Mouse (Mus musculus) ES-E14 (cell line): Measurements from ENCODE around the gene Tulp2. TPM values are rescaled to one million over a fixed set of nuclear protein-coding genes. Genes with fewer than 3 reads are reported as not detected.
A peak's percentile ranks its signal among the peaks of the same experiment; 100 is the strongest.

Experiments used
- DNase-seq: peaks from one replicate; pipeline ENCODE4 v3.0.0-alpha.2; 2013; ENCODE audit warnings: low read depth, low spot score
- H3K27ac ChIP-seq: 2 replicates; pipeline ENCODE4 v1.5.1; 2012; ENCODE audit warnings: low read depth, mild to moderate bottlenecking, low read length, moderate library complexity, mixed read lengths; ENCODE audit not compliant: poor library complexity, insufficient read depth, severe bottlenecking
- H3K36me3 ChIP-seq: 2 replicates; pipeline ENCODE4 v1.6.1; 2012; ENCODE audit warnings: mild to moderate bottlenecking, low read length, moderate library complexity, mixed read lengths; ENCODE audit not compliant: control insufficient read depth, poor library complexity, insufficient read depth, severe bottlenecking
- H3K4me1 ChIP-seq, 2 experiments: fragments of 150-350 bp in 1 of 2; sonication (generic) in 1 of 2; 2 replicates each; pipeline ENCODE4 v1.6.1; 2012; ENCODE audit warnings: low read length in 2 of 2, mild to moderate bottlenecking in 1 of 2, mixed read lengths in 1 of 2; ENCODE audit not compliant: control insufficient read depth in 2 of 2, insufficient read depth in 2 of 2, poor library complexity in 1 of 2
- H3K4me3 ChIP-seq, 2 experiments: fragments of 150-350 bp in 1 of 2; sonication (generic) in 1 of 2; 2 replicates each; pipeline ENCODE4 v1.5.1; 2012; ENCODE audit warnings: low read length in 2 of 2, low read depth in 1 of 2, mild to moderate bottlenecking in 1 of 2, mixed read lengths in 1 of 2; ENCODE audit not compliant: insufficient read depth in 1 of 2, poor library complexity in 1 of 2, severe bottlenecking in 1 of 2
- H3K9ac ChIP-seq: 2 replicates; pipeline ENCODE4 v1.6.1; 2012; ENCODE audit warnings: low read depth, mild to moderate bottlenecking, low read length, mixed read lengths; ENCODE audit not compliant: poor library complexity, insufficient read depth, severe bottlenecking
- H3K9me3 ChIP-seq: fragments of 150-350 bp; sonication (generic); 2 replicates; pipeline ENCODE4 v1.6.1; 2012; ENCODE audit warnings: low read depth, mild to moderate bottlenecking, low read length; ENCODE audit not compliant: control insufficient read depth, insufficient read depth
- CHD2 ChIP-seq: IDR thresholded peaks from 2 replicates; pipeline ENCODE4 v1.6.1; 2014; ENCODE audit warnings: mild to moderate bottlenecking, low read depth, low read length, inconsistent platforms
- HCFC1 ChIP-seq: IDR thresholded peaks from 2 replicates; pipeline ENCODE4 v1.6.1; 2012; ENCODE audit warnings: low read length, inconsistent platforms, borderline replicate concordance; ENCODE audit not compliant: insufficient read depth
- MAFK ChIP-seq: IDR thresholded peaks from 2 replicates; pipeline ENCODE4 v1.6.1; 2014; ENCODE audit warnings: mild to moderate bottlenecking, low read depth, low read length, inconsistent platforms; ENCODE audit not compliant: insufficient read depth
- ZC3H11A ChIP-seq: IDR thresholded peaks from 2 replicates; pipeline ENCODE4 v1.6.1; 2012; ENCODE audit warnings: low read depth, mild to moderate bottlenecking, inconsistent platforms, low read length, borderline replicate concordance
- ZNF384 ChIP-seq: IDR thresholded peaks from 2 replicates; pipeline ENCODE4 v1.6.1; 2012; ENCODE audit warnings: low read depth, low read length, inconsistent platforms
- in situ Hi-C, 2 experiments: fragments of 600-800 bp; cut with MboI; formaldehyde crosslinking; loops; one replicate each; pipeline ENCODE4 v1.15.1; 2025; ENCODE audit warnings: low sequenced_read_pairs in 2 of 2, inconsistent platforms in 1 of 2; ENCODE audit not compliant: unreplicated experiment in 2 of 2
- total RNA-seq: library from RNA; depleted of rRNA; stranded (reverse); fragments of 300-350 nt; gene quantifications from 2 replicates; pipeline ENCODE4 v1.2.3, GENCODE M21; 2012

Tulp2 gene
- total RNA-seq, 1 experiment: 2.6 TPM

- in situ Hi-C loops: no loop called here
Measured at GRCm38 (mm10) chr7:45558907-45559306, 77.2 kb downstream of the Tulp2 start.

GRCm38 (mm10) chr7:45560241-45560640, 78.6 kb downstream of the Tulp2 start:
- no peaks in the 10 kb centered on the region for H3K9me3 ChIP-seq
- peaks cover 6% of the 10 kb centered on the region; the same call in 1 of the 2 replicates for H3K36me3 ChIP-seq
- no peak for TF ChIP-seq CHD2
- peak; percentile 31; the same call in 1 of the 2 replicates for TF ChIP-seq MAFK
- peak overlapping the region; percentile 98 for H3K27ac ChIP-seq
- peak overlapping the region; percentile 72 for H3K9ac ChIP-seq
- in situ Hi-C loops: no loop called here
- H3K4me3 ChIP-seq: peak overlapping the region; percentile 47 to 64; a peak in 3 of 4 replicates
- peaks cover 10 to 15% of the 10 kb centered on the region in 2 experiments; a peak in 3 of 4 replicates for H3K4me1 ChIP-seq
- DNase-seq: no peak

More at GRCm38 (mm10) chr7:45558907-45559306, 77.2 kb downstream of the Tulp2 start:
- Histone ChIP-seq H3K9me3 (no peaks in the 10 kb centered on the region), H3K9ac (peak overlapping the region; percentile 79; the same call in 1 of the 2 replicates), H3K4me1 (peaks cover 13 to 16% of the 10 kb centered on the region in 2 experiments; a peak in 3 of 4 replicates), H3K27ac (peak overlapping the region; percentile 98), H3K36me3 (peaks cover 6% of the 10 kb centered on the region; the same call in 1 of the 2 replicates), H3K4me3 (peak overlapping the region; percentile 64 to 71; a peak in 3 of 4 replicates)
- DNase-seq: no peak
- TF ChIP-seq ZC3H11A (no peak), ZNF384 (no peak), HCFC1 (no peak), MAFK (no peak), CHD2 (no peak)

GRCm38 (mm10) chr7:45560843-45561623, 79.4 kb downstream of the Tulp2 start:
- TF ChIP-seq ZC3H11A (peak; percentile 65; the same call in 1 of the 2 replicates), ZNF384 (no peak), CHD2 (no peak), HCFC1 (no peak), MAFK (no peak)
- Histone ChIP-seq H3K9me3 (no peaks in the 10 kb centered on the region), H3K4me1 (peaks cover 10 to 19% of the 10 kb centered on the region in 2 experiments; a peak in 3 of 4 replicates), H3K4me3 (peak overlapping the region; percentile 47 to 64), H3K9ac (peak overlapping the region; percentile 72), H3K27ac (peak overlapping the region; percentile 98), H3K36me3 (peaks cover 12% of the 10 kb centered on the region)
- no peak for DNase-seq
- in situ Hi-C loops: no loop called here

- Histone ChIP-seq H3K9ac (peak overlapping the region; percentile 72; the same call in 1 of the 2 replicates), H3K4me1 (peaks cover 10 to 17% of the 10 kb centered on the region in 2 experiments; a peak in 3 of 4 replicates), H3K9me3 (no peaks in the 10 kb centered on the region), H3K27ac (peak overlapping the region; percentile 34), H3K4me3 (peak overlapping the region; percentile 47 to 64; a peak in 3 of 4 replicates), H3K36me3 (peaks cover 19% of the 10 kb centered on the region)
- in situ Hi-C loops: no loop called here
- no peak for DNase-seq
- no peak for TF ChIP-seq ZNF384
Measured at GRCm38 (mm10) chr7:45561624-45562520, 80.2 kb downstream of the Tulp2 start.
